9 mouse cellular contexts compared by ENCODE assay signal in the genomic region with DNA sequence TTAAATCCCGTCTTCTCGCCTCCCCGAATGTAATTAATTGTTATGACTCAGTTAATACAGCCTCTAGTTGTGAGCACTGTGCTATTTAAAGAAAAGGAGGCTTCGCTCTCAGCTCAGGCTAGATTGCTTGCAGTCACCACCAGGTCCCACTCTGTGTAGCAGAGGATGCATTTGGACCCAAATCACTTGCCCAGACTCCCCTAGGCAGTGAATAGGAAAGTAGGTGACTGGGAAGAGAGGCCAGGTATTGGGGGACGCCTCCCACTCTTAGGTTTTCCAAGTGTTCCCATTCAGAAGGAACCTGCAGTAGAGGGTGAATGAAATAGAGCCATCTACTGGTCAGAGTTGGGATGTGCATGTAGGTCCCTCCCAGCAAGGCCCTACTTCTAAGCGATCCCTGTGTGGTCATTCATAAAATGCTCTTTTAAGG.
DNase-seq lines count a peak whose midpoint lies in the region; ATAC-seq and TF ChIP-seq lines count a peak whose summit lies in the region.
"Had no signal": no experiment of that assay in that cellular context is flagged by ENCODE, and none has a peak within 500 bp of the region (broad histone marks: within the 10 kb centered on the region; RNA-seq: fewer than 3 reads in every experiment).

No protein-coding gene starts in this region.

- no peak overlapping the region for H3K4me2 ChIP-seq in intestine, embryonic 16.5 days (ENCODE audit: low read depth, low read length)
- H3K4me2 ChIP-seq: embryonic facial prominence, embryonic 15.5 days had no signal

- no peaks in the 10 kb centered on the region for H3K36me3 ChIP-seq in thymus, adult 2 months (ENCODE audit: control insufficient read depth, insufficient read depth, low read length)
- H3K36me3 ChIP-seq in intestine, embryonic 16.5 days (ENCODE audit: control insufficient read depth, insufficient read depth, low read length) = no peaks in the 10 kb centered on the region
- H3K36me3 ChIP-seq: embryonic facial prominence, embryonic 15.5 days had no signal

- TF ChIP-seq CTCF in thymus, adult 2 months (IDR thresholded peaks at IDR 0.05; ENCODE audit: borderline replicate concordance, control insufficient read depth, extremely low read depth, insufficient read depth, low read length, poor library complexity) = no peak

- peak; percentile 49; the same call in 1 of the 2 replicates for ATAC-seq in intestine, embryonic 16.5 days

- H3K4me3 ChIP-seq in thymus, adult 2 months (ENCODE audit: control insufficient read depth, insufficient read depth, low read length) = no peak overlapping the region
- no peak overlapping the region for H3K4me3 ChIP-seq in intestine, embryonic 16.5 days (ENCODE audit: low read length)
- H3K4me3 ChIP-seq: embryonic facial prominence, embryonic 15.5 days had no signal

- 50% methylated on average over 6 of the region's 6 CpGs for WGBS in thymus, adult 2 months
- 33% methylated on average over 6 of the region's 6 CpGs for WGBS in intestine, embryonic 16.5 days

- intact Hi-C loops in left cerebral cortex, postnatal 36 days (cut with DNase I) = loop anchor here (10.0 kb wide), 5 partner anchors 132 to 542 kb away; a partner anchor contains a TSS

- no peak for TF ChIP-seq POLR2A in thymus, adult 2 months (IDR thresholded peaks at IDR 0.05; ENCODE audit: control insufficient read depth, extremely low read depth, insufficient read depth, low read length, poor library complexity)

- no peak overlapping the region for H3K9ac ChIP-seq in intestine, embryonic 16.5 days (ENCODE audit: low read depth, low read length)
- H3K9ac ChIP-seq: embryonic facial prominence, embryonic 15.5 days had no signal

- DNase-seq in thymus, adult 2 months = peak; percentile 11
- no peak for DNase-seq in thymus, adult 18-20 months
- peak; percentile 67 for DNase-seq in cerebellum, adult 11 months
- DNase-seq in forelimb bud, embryonic 11.5 days (ENCODE audit: low read depth, low spot score) = peak; percentile 78
- DNase-seq in left cerebral cortex, postnatal 36 days (ENCODE audit: low spot score in 2 of 2) = peak; percentile 58 to 71
- DNase-seq in naive thymus-derived CD4-positive, alpha-beta T cell, adult 2 months (ENCODE audit: low read depth) = peak; percentile 53
- DNase-seq in testis, postnatal 10 days (ENCODE audit: low spot score) = peak; percentile 57

- H3K4me1 ChIP-seq in thymus, adult 2 months (replicated peaks; ENCODE audit: control insufficient read depth, insufficient read depth, low read length) = no peaks in the 10 kb centered on the region
- H3K4me1 ChIP-seq in intestine, embryonic 16.5 days (ENCODE audit: control insufficient read depth, insufficient read depth, low read length) = no peaks in the 10 kb centered on the region
- H3K4me1 ChIP-seq: embryonic facial prominence, embryonic 15.5 days had no signal

- no peak overlapping the region for H3K27ac ChIP-seq in thymus, adult 2 months (ENCODE audit: control insufficient read depth, insufficient read depth, low read length)
- no peak overlapping the region for H3K27ac ChIP-seq in intestine, embryonic 16.5 days (ENCODE audit: low read length)
- H3K27ac ChIP-seq: embryonic facial prominence, embryonic 15.5 days had no signal

- no peaks in the 10 kb centered on the region for H3K9me3 ChIP-seq in intestine, embryonic 16.5 days (ENCODE audit: control insufficient read depth, low read length)
- H3K9me3 ChIP-seq: embryonic facial prominence, embryonic 15.5 days had no signal

- H3K27me3 ChIP-seq in thymus, adult 2 months (ENCODE audit: control insufficient read depth, insufficient read depth, low read length) = no peaks in the 10 kb centered on the region; the same call in 1 of the 2 replicates
- H3K27me3 ChIP-seq in intestine, embryonic 16.5 days (replicated peaks; ENCODE audit: control insufficient read depth, insufficient read depth, low read length) = no peaks in the 10 kb centered on the region

Comparison
In these comparisons a context has a peak if more than half of its experiments do, and no peak if none do; other contexts are left out.
1. DNase-seq: peak in thymus, adult 2 months (single experiment), cerebellum, adult 11 months (single experiment), forelimb bud, embryonic 11.5 days (single experiment), left cerebral cortex, postnatal 36 days (2 of 2), naive thymus-derived CD4-positive, alpha-beta T cell, adult 2 months (single experiment) and testis, postnatal 10 days (single experiment); none in thymus, adult 18-20 months (0 of 2).